Mouse (Mus musculus): ENCODE results near the gene Fam71d.

The Fam71d gene

GRCm38 (mm10) chr12:78777916-78778315 is 86.6 kb downstream of the Fam71d start:
- DNase-seq: no peak

- DNase-seq: no peak
Measured at GRCm38 (mm10) chr12:78778423-78779067, 87.2 kb downstream of the Fam71d start.
